Mouse (Mus musculus) frontal cortex, postnatal 36 days (tissue): ENCODE measurements around the gene Gm15448.
"Not testable (repeated sequence)": the region's sequence is repeated elsewhere in the genome, so short reads cannot be mapped to it uniquely, and the experiment has no call there.

Experiments used
- DNase-seq, 2 experiments: peaks; one replicate each; pipeline ENCODE4 v3.0.0; 2022; ENCODE audit warnings: low spot score in 2 of 2

Gene Gm15448

GRCm38 (mm10) chr7:3825599-3825998, at the start of gene Gm15448:
TSS of gene Gm15448 (minus strand) at chr7:3825687.
- DNase-seq, result not testable (repeated sequence)

- not testable (repeated sequence) for DNase-seq
Observed at GRCm38 (mm10) chr7:3875032-3875431, 49.5 kb upstream of the Gm15448 start.

- DNase-seq, result not testable (repeated sequence)
Observed at GRCm38 (mm10) chr7:3844951-3845350, 19.5 kb upstream of the Gm15448 start, which contains the start of gene Pira2. TSS of gene Pira2 (minus strand) at chr7:3845051.

GRCm38 (mm10) chr7:3837854-3838253, 12.4 kb upstream of the Gm15448 start:
- DNase-seq, result not testable (repeated sequence)

GRCm38 (mm10) chr7:3830633-3831032, 5.1 kb upstream of the Gm15448 start:
- not testable (repeated sequence) for DNase-seq

- not testable (repeated sequence) for DNase-seq
Observed at GRCm38 (mm10) chr7:3811912-3812311, 13.6 kb downstream of the Gm15448 start.

- not testable (repeated sequence) for DNase-seq
Observed at GRCm38 (mm10) chr7:3802935-3803334, 22.6 kb downstream of the Gm15448 start.

GRCm38 (mm10) chr7:3799940-3800339, 25.5 kb downstream of the Gm15448 start:
- not testable (repeated sequence) for DNase-seq

GRCm38 (mm10) chr7:3796286-3796685, 29.2 kb downstream of the Gm15448 start:
- not testable (repeated sequence) for DNase-seq
